Mouse (Mus musculus): ENCODE measurements around the gene Repin1. TPM values are rescaled to one million over a fixed set of nuclear protein-coding genes. Genes with fewer than 3 reads are reported as not detected.
A peak's percentile ranks its signal among the peaks of the same experiment; 100 is the strongest.

Repin1 gene
- 48.2 and 48.8 TPM in 2 replicates for polyA plus RNA-seq (2015; fragmentation: Nextera tagmentation; extraction: Ambion mirVana)

DNA sequence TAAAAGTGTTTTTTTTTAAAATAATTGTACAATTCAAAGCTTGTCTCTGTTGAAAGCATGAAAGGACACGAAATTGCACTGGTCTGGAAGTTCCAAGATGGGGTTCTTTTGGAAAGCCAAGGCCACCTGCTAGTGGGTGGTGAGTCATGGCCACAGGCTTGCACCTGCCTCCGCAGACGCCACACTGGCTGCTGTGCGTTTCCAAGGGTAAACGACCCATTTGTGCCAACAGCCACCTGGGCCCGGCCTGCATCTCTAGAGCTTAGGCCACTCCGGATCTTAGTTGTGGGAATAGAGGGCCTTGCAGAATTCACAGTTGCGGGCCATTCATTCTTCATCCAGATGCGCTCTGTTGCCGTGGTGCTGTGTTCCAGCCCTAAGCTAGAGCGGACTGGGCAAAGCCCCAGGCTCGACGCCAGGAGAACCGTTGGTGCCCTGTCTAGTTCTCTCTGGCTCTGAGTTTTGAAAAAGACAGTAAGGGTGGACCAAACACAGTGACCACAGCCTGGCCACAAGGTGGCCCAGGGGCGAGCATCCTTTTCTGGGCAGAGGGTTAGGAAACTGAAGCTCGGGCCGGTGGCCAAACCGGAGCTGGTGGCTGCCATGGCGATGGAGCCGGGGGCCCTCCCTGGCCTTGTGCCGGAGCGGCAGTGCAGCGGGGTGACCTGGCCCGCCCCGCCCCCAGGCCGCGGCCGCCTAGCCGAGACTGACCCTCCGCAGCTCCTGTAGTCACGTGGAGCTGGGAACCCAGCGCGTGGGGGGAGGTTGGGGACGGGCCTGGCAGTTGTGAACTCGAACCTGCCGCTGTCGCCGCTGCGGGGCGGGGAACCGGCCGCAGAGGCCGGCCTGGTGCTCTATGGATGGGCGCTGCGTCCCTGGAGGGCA, at the start of gene Repin1, which contains the start of gene Gm44965:
TSS of gene Repin1 (plus strand) at position 726 of the 885 bp plus-strand sequence.
TSS of gene Gm44965 (plus strand) at position 784 of the 885 bp plus-strand sequence.
- Histone ChIP-seq H3K27me3 (ENCODE audit: control insufficient read depth, insufficient read depth, low read depth, low read length) (no peaks in the 10 kb centered on the region), H3K4me1 (ENCODE audit: control insufficient read depth, insufficient read depth, low read length) (peaks cover 16% of the 10 kb centered on the region), H3K4me3 (ENCODE audit: low read depth, low read length) (peak within 1 kb of the TSS; percentile 87), H3K36me3 (ENCODE audit: control insufficient read depth, insufficient read depth, low read length) (peaks cover 28% of the 10 kb centered on the region), H3K9ac (ENCODE audit: low read depth, low read length) (peak within 1 kb of the TSS; percentile 96), H3K9me3 (replicated peaks; ENCODE audit: control insufficient read depth, low read length, poor library complexity, severe bottlenecking) (peaks cover 22% of the 10 kb centered on the region; the same call in 1 of the 2 replicates), H3K27ac (ENCODE audit: low read length) (peak within 1 kb of the TSS; percentile 97), H3K4me2 (ENCODE audit: low read length) (peak within 1 kb of the TSS; percentile 90)
- 4% methylated on average over 44 of the region's 45 CpGs for WGBS
- peak; percentile 93 for ATAC-seq

DNA sequence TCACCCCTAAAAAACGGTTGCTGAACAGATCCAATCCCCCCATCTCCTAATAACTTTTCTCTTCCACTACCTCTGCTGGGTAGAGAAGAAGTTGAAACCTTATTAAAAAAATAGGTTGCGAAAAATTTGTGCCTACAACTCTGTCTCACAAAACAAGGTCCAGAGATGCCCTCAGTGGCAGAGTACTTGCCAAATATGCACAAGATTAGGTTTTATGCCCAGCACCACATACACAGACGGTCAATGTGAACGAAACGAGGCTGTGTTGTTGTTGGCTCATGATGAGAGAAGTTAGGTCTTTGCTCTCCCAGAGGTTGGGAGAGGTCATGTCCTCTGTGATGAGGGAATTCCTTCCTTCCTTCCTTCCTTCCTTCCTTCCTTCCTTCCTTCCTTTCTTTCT, 48.4 kb upstream of the Repin1 start:
- Histone ChIP-seq H3K4me2 (ENCODE audit: low read length) (no peak overlapping the region), H3K9ac (ENCODE audit: low read depth, low read length) (no peak overlapping the region), H3K36me3 (ENCODE audit: control insufficient read depth, insufficient read depth, low read length) (peaks cover 16% of the 10 kb centered on the region), H3K27me3 (ENCODE audit: control insufficient read depth, insufficient read depth, low read depth, low read length) (no peaks in the 10 kb centered on the region), H3K9me3 (replicated peaks; ENCODE audit: control insufficient read depth, low read length, poor library complexity, severe bottlenecking) (no peaks in the 10 kb centered on the region), H3K4me3 (ENCODE audit: low read depth, low read length) (no peak overlapping the region), H3K27ac (ENCODE audit: low read length) (no peak overlapping the region), H3K4me1 (ENCODE audit: control insufficient read depth, insufficient read depth, low read length) (no peaks in the 10 kb centered on the region)
- ATAC-seq = no peak
- 86% methylated on average over 5 of the region's 5 CpGs for whole genome bisulfite sequencing

DNA sequence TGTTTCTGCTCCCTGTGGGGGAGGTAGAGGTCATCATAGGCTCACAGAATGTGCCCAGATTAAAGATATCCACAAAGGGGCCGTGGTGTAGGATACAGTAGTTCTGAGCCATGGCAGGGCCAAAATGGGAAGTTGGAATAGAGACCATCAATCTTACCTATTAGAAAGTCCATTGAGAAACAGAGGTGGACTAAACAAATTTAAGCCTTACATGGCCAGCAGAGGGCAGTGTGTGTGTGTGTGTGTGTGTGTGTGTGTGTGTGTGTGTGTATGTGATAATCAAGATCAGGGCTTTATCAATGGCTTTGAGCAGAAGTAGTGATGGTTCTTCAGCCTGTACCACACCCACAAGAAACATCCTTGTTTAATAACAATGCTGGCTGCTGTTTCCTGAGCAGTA, 47.4 kb upstream of the Repin1 start:
- H3K4me2 ChIP-seq (ENCODE audit: low read length) = no peak overlapping the region
- ATAC-seq = no peak
- 46% methylated on average over 1 of the region's 1 CpGs for WGBS

DNA sequence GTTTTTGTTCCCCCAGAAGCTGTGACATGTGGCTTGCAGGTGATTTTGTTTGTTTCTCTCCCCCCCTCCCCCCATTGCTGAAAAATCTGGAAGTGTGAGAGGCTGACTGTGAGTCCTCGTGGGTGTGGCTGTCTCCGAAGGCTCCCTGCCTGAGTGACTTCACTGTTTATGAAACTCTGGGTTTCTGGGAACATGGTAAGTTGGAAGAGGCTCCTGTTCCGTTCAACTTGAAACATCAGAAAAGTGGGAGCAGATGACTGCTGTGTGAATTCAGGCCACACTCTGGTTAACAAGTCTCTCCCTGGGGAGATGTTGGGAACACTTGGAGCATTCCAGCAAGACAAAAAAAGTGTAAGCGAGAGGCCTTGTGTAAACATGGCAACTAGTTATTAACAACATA, 46.8 kb upstream of the Repin1 start:
- 81% methylated on average over 4 of the region's 4 CpGs for WGBS
- H3K9me3 ChIP-seq (replicated peaks; ENCODE audit: control insufficient read depth, low read length, poor library complexity, severe bottlenecking) = no peaks in the 10 kb centered on the region
- H3K27ac ChIP-seq (ENCODE audit: low read length) = no peak overlapping the region
- no peak for ATAC-seq
- H3K36me3 ChIP-seq (ENCODE audit: control insufficient read depth, insufficient read depth, low read length) = peaks cover under 1% of the 10 kb centered on the region; the same call in 1 of the 2 replicates
- no peaks in the 10 kb centered on the region for H3K27me3 ChIP-seq (ENCODE audit: control insufficient read depth, insufficient read depth, low read depth, low read length)
- no peaks in the 10 kb centered on the region for H3K4me1 ChIP-seq (ENCODE audit: control insufficient read depth, insufficient read depth, low read length)
- H3K9ac ChIP-seq (ENCODE audit: low read depth, low read length) = no peak overlapping the region
- no peak overlapping the region for H3K4me3 ChIP-seq (ENCODE audit: low read depth, low read length)
- no peak overlapping the region for H3K4me2 ChIP-seq (ENCODE audit: low read length)

More for the DNA sequence above, 47.4 kb upstream of the Repin1 start:
- Histone ChIP-seq H3K9me3 (replicated peaks; ENCODE audit: control insufficient read depth, low read length, poor library complexity, severe bottlenecking) (no peaks in the 10 kb centered on the region), H3K4me1 (ENCODE audit: control insufficient read depth, insufficient read depth, low read length) (no peaks in the 10 kb centered on the region), H3K27ac (ENCODE audit: low read length) (no peak overlapping the region), H3K36me3 (ENCODE audit: control insufficient read depth, insufficient read depth, low read length) (peaks cover 6% of the 10 kb centered on the region), H3K9ac (ENCODE audit: low read depth, low read length) (no peak overlapping the region), H3K4me3 (ENCODE audit: low read depth, low read length) (no peak overlapping the region), H3K27me3 (ENCODE audit: control insufficient read depth, insufficient read depth, low read depth, low read length) (no peaks in the 10 kb centered on the region)

DNA sequence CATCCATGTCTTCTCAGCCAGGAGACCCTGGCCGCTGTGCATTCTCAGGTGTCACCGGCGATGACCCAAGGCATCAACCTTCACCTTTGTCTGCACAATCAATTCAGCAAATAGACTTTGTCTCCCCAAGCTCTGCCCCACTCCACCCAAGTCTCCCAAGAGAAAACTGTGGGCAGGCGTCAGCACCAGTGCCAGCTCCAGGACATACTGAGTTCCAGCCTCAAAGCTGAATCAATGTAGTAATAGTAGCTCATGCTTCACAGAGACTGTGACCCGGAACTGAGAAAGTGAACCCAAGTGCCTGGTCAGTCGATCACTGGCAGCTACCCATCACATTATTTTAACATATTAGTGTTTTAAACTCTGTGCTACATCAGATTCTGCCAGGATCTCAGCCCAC, 45.4 kb upstream of the Repin1 start:
- H3K4me3 ChIP-seq (ENCODE audit: low read depth, low read length) = no peak overlapping the region
- no peak overlapping the region for H3K9ac ChIP-seq (ENCODE audit: low read depth, low read length)
- no peaks in the 10 kb centered on the region for H3K36me3 ChIP-seq (ENCODE audit: control insufficient read depth, insufficient read depth, low read length)
- no peak overlapping the region for H3K4me2 ChIP-seq (ENCODE audit: low read length)
- WGBS = 91% methylated on average over 6 of the region's 6 CpGs
- no peaks in the 10 kb centered on the region for H3K4me1 ChIP-seq (ENCODE audit: control insufficient read depth, insufficient read depth, low read length)
- ATAC-seq = no peak
- no peaks in the 10 kb centered on the region for H3K9me3 ChIP-seq (replicated peaks; ENCODE audit: control insufficient read depth, low read length, poor library complexity, severe bottlenecking)
- H3K27me3 ChIP-seq (ENCODE audit: control insufficient read depth, insufficient read depth, low read depth, low read length) = no peaks in the 10 kb centered on the region
- no peak overlapping the region for H3K27ac ChIP-seq (ENCODE audit: low read length)

DNA sequence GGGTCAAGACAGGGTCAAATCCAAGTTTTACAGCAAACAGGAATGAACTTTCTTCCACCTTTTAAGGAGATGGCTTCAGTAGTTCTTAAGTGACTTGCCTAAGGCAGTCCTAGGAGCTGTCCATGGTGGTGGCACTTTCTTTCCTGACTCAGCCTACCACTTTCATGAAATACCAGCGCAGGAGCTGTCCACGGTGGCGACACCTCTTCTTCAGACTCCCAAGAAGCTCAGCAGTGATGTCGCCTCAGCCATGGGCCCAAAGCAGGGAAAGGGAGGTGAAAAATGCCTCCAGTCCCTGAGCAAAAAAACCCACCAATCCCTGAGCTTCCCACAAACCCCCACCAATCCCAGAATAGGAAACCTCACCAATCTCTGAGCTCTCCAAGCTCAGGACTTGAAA, 40.8 kb upstream of the Repin1 start:
- Histone ChIP-seq H3K36me3 (ENCODE audit: control insufficient read depth, insufficient read depth, low read length) (no peaks in the 10 kb centered on the region), H3K27ac (ENCODE audit: low read length) (no peak overlapping the region), H3K4me2 (ENCODE audit: low read length) (no peak overlapping the region), H3K4me1 (ENCODE audit: control insufficient read depth, insufficient read depth, low read length) (peaks cover 15% of the 10 kb centered on the region), H3K4me3 (ENCODE audit: low read depth, low read length) (no peak overlapping the region), H3K9me3 (replicated peaks; ENCODE audit: control insufficient read depth, low read length, poor library complexity, severe bottlenecking) (no peaks in the 10 kb centered on the region), H3K9ac (ENCODE audit: low read depth, low read length) (no peak overlapping the region), H3K27me3 (ENCODE audit: control insufficient read depth, insufficient read depth, low read depth, low read length) (no peaks in the 10 kb centered on the region)
- ATAC-seq = no peak
- 58% methylated on average over 4 of the region's 4 CpGs for WGBS

DNA sequence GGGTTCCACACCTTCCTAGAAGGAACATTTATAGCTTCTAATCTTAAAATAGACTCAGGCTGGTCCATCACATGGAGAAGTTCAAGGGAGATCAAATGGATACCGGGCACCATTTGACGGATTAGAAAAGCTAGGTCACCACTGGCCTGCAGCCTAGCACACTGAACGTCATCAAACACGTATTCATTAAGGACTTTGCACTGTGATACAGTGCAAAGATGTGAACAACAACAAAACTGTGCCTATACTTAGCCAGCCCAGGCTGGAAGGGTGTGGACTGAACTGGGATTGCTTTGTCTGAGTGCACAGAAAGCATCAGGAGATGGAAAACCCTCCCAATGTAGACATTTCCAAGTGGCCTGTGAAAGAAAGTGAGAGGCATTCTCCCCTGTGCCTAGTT, 39.9 kb upstream of the Repin1 start:
- peak; percentile 16 for ATAC-seq
- Histone ChIP-seq H3K36me3 (ENCODE audit: control insufficient read depth, insufficient read depth, low read length) (no peaks in the 10 kb centered on the region), H3K4me2 (ENCODE audit: low read length) (peak overlapping the region; percentile 74)

DNA sequence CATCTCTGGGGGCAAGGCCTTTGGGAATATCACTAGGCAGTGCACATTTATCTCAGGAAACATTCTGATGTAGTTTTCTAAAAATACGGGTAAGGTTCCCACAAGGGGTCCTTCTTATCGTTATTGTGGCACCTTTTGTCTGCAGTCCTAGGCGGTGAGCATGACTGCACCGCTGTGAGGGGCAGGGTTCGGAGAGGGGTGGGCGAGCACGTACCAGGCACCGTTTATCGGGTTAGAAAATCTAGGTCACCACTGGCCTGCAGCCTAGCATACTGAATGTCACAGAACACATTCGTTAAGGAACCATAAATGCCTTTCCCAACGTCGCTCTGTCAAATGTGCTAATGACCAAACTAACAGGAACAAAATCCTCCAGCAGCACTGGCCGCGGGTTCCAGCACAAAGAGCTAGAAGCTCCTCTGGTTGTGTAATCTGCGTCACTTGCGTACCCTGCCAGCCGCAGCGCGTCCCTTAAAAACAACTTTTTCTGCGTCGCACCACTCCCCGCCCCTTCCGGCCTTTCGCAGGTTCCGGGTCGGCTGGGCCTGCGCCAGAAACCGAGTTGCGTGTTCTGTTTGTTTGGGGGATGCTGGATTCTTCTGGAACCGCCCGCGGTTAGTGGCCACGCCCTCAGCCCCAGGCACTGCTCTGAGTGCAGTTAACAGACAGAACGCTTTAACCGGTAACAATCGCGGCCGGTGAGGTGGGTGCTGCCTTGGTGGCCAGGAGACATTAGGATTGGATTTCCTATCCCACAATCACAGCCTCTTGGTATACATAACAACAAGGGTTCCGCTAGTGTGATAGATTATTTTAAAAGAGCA, 39.2 kb upstream of the Repin1 start, which contains the start of gene Lrrc61:
TSS of gene Lrrc61 (plus strand) at position 517 of the 824 bp plus-strand sequence.
- H3K9ac ChIP-seq (ENCODE audit: low read depth, low read length) = peak within 1 kb of the TSS; percentile 78
- ATAC-seq = peak; percentile 95
- H3K27ac ChIP-seq (ENCODE audit: low read length) = peak within 1 kb of the TSS; percentile 98
- H3K4me1 ChIP-seq (ENCODE audit: control insufficient read depth, insufficient read depth, low read length) = peaks cover 15% of the 10 kb centered on the region
- H3K27me3 ChIP-seq (ENCODE audit: control insufficient read depth, insufficient read depth, low read depth, low read length) = no peaks in the 10 kb centered on the region
- under 1% methylated on average over 39 of the region's 39 CpGs for WGBS
- H3K4me2 ChIP-seq (ENCODE audit: low read length) = peak within 1 kb of the TSS; percentile 74
- no peaks in the 10 kb centered on the region for H3K9me3 ChIP-seq (replicated peaks; ENCODE audit: control insufficient read depth, low read length, poor library complexity, severe bottlenecking)
- H3K4me3 ChIP-seq (ENCODE audit: low read depth, low read length) = peak within 1 kb of the TSS; percentile 56
- H3K36me3 ChIP-seq (ENCODE audit: control insufficient read depth, insufficient read depth, low read length) = 0 out of 2 replicates have a peak, but pooled peaks cover 2% of the 10 kb centered on the region

More for the DNA sequence above, 39.9 kb upstream of the Repin1 start:
- Histone ChIP-seq H3K27ac (ENCODE audit: low read length) (peak overlapping the region; percentile 98), H3K9ac (ENCODE audit: low read depth, low read length) (peak overlapping the region; percentile 78), H3K4me1 (ENCODE audit: control insufficient read depth, insufficient read depth, low read length) (peaks cover 15% of the 10 kb centered on the region), H3K4me3 (ENCODE audit: low read depth, low read length) (peak overlapping the region; percentile 56), H3K27me3 (ENCODE audit: control insufficient read depth, insufficient read depth, low read depth, low read length) (no peaks in the 10 kb centered on the region), H3K9me3 (replicated peaks; ENCODE audit: control insufficient read depth, low read length, poor library complexity, severe bottlenecking) (no peaks in the 10 kb centered on the region)
- WGBS = 62% methylated on average over 4 of the region's 4 CpGs
